Mouse (Mus musculus) telencephalon, adult 2 months (tissue): ENCODE measurements around the gene Ubxn6.

Source experiments
- DNase-seq: peaks from one replicate; pipeline ENCODE4 v3.0.0-alpha.2; 2011; ENCODE audit warnings: low read depth, low spot score

The Ubxn6 gene

DNA sequence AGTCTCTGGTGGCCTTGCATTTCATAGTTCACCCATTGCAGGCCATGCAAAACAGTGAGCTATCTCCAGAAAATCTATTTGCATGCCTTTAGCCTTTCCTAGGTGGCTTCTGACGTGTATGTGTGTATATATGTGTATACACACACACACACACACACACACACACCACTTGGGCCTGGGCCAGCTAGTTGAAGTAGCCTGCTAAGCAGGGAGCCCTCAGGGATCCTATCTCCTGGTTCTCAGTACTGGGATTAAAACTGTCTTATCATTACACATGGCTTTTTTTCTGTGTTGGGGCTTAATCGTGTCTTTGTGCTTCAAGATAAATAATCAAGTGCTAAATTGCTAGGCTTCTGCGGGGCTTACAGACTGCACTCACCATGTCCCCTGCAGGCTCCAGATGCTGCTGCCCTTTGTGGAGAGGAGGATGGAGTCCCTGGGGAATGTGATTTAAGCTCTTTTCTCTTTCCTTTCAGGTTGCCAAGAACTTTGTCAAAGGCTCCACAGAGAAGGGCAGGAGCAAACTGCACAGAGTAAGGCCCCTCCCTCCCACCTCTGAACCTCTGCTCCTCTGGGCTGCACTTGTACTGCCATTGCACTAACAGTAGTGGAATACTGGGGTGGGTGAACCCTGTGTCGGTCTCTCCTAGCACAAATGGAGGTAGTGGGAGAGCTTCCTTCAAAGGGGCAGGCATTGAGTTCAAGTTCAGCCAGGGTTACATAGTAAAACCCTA is 18.7 kb downstream of the Ubxn6 start:
- DNase-seq: no peak

DNA sequence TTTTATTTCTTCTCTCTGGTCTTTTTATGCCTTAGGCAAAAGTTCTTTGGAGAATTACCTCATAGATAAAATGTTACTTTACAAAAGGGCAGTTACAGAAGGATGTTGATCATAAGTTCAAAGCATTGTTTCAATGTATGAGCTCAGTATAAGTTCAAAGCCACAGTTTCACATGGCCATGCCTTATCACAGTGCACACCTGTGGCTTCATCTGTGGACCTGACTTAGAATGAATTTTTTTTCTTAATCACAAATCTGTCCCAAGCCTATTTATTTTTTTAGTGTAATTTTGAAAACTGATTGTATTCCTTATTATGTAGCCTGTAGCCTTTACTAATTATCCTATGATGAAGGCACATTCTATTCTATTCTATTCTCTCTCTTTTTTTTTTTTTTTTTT is 19.9 kb downstream of the Ubxn6 start:
- DNase-seq: no peak

DNA sequence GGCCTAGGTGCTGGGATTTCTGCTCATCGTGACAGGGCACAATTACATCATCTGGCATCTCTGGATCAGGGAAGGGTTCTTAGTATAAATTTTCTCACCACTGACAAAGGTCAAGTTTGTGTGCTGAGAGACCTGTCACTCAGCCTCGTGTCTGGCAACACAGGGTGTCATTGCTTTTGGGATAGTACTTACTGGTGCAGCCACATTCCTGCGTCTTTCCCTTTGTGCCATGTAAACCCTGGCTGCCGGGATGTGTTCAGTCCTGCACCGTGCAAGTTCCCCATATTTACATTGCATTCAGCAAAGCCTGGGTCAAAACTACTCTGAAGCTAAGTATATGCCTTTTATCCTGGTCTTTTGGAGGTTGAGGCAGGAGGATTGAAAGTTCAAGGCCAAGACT is 23.5 kb downstream of the Ubxn6 start:
- DNase-seq: no peak

DNA sequence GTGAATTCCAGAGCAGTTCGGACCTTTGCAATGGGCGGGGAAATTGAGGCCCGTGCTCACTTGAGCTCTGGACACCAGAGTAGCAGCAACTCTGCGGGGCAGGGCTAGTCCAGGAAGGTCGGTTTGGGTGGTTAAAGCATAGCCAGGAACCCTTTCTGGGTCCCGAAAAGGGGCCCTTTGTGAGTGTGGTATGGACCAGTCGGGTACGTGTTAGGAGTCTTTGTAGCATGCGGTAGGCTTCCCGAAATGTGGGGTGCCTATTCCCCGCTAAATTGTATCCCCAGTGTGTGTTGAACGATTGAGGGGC is 34.0 kb downstream of the Ubxn6 start:
- no peak for DNase-seq

DNA sequence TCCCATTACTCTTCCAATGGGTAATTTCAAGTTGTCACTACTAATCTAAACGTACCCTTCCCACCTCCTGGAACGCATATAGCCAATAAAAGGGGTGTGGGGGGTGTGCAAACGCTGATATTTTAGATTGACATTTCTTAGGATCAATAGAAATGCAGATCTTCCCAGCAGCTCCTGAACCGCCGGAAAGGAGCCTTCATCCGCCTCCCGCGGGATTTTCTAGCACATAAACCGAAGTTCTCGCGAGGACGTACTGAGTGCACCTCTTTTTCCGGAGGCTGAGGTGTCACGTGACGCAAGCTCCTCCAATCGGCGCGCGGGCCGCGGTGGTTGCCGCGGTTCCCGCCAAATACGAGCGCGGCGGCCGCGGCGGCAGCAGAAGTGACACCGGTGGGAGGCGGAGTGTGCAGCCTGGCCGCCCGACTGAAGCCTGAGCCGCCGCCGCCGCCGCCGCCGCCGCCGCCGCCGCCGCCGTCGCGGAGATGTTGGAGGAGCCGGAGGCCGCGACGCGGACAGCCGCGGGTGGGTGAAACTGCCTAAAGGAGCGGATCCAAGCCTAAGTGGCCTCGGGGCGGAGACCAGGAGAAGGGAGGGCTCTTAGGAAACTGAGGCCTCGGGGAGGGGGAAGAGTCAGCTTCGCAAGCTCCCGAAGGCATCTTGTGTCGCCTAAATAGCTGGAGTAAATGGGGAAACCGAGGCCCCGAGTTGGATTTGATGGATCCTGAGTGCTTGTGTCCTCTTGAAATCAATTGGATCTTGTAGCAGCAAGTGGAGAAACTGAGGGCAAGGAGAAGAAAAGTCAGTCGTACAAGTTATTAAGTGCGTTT is 34.6 kb downstream of the Ubxn6 start, which contains the start of gene Chaf1a:
Chaf1a (plus strand) TSS at position 410 of the 827 bp plus-strand sequence.
- peak; percentile 97 for DNase-seq

DNA sequence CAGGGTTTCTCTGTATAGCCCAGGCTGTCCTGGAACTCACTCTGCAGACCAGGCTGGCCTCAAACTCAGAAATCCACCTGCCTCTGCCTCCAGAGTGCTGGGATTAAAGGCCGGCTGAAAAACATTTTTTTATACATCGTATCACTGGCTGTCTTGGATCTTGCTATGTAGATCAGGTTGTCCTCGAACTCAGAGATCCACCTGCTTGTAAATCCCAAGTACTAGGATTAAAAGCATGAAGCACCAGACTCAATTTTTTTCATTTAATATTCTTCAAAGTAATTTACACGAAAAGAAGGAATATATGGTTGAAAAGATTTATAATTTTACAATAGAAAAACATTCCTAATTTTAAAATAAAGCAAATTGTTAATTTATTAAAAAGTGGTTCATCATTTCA is 35.5 kb downstream of the Ubxn6 start:
- no peak for DNase-seq

DNA sequence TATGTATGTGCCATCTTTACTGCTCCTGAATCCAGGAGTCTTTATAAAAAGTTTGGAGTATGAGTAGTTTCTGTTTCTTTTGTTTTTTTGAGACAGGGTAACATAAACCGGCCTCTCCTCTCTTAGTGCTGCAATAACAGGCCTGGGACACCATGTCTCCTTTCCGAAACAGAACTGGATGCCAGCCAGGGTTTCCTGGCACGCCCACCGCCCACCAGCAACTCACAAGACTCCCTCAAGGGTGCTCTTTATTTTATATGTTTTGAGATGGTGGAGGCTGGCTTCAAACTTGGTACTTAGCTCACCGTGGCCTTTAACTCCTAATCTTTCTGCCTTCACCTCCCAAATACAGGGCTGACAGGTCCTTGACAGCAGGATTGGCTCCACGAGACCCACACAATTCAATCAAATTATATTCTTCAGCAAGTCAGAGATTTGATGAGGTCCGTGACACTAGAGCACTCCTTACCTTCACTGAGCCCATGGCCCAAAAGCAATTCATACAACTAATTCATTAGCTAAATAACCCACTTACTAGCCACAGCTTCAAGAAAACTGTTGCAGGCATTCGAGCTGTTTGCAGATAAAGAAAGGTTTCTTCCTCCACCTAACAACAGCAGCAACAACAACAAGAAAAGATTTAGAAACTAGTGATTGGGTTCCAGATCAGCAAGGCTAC is 36.1 kb downstream of the Ubxn6 start:
- no peak for DNase-seq

DNA sequence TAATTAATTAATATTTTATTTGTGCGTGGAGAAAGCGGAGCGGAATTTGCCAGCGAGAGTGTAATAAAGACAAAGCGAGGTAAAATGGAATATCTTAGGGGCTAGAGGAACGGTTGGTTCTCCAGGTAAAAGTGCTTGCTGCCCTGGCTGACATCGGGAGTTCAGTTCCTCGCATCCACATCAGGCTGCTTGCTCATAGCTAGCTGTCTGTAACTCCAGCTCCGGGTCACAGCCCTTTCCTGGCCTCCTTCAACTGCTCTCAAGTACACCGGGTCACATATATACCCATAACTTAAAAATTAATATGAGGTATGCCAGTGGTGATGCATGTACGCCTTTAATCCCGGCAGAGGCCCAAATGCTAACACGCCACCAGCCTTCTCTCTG is 37.9 kb downstream of the Ubxn6 start:
- DNase-seq: no peak

DNA sequence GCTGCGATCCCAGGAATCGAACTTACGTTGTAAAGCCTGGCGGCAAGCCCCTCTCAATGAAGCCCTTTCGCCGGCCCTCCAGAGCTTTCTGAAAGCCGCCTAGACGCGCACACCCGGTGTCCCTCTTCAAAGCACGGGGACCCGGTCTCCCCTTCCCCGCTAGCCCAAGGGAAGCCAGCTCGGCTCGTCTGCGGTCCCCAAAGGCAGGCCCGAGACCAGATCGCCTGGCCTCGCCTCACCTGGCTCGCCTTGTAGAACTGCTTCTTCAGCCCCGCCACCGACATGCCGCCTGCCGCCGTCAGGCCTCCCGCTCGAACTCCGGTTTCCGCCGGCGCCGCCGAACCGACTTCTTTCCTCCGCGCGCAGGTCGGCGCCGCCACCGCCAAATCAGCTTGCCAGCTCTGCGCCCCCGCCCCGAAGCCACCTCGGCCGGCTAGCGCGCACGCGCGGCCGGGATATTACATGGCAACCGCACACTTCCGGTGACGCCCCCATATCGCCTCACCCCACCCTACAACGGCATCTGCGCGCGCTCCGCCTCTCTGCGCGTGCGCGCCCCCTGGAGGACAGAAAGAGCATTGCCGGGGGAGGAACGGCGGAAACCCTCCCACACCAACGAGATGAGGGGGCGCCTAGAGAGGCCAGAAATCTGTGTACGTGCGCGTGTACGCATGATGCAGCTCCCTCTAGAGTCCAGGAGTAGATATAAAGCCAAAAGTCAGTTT is 38.5 kb downstream of the Ubxn6 start, which contains the start of gene Sh3gl1:
Sh3gl1 (minus strand) TSS at position 460 of the 725 bp plus-strand sequence.
- peak; percentile 96 for DNase-seq

DNA sequence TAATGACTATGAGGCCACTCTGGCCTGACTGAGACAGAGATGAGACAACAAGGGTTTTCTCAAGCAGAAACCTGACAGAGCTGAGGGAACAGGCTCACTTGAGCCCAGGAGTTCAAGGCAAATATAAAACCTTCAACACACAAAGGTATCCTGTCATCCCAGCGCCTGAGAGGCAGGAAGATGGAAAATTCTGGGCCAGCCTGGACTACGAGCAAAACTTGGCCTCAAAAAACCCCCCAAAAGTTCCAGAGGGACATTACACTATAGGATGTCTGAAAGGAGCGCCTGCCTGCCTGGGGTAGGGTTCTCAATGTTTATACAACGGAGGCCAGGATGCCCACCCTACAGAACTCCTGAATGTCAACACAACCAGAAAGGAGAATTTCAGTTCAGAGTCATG is 39.6 kb downstream of the Ubxn6 start:
- DNase-seq: no peak

DNA sequence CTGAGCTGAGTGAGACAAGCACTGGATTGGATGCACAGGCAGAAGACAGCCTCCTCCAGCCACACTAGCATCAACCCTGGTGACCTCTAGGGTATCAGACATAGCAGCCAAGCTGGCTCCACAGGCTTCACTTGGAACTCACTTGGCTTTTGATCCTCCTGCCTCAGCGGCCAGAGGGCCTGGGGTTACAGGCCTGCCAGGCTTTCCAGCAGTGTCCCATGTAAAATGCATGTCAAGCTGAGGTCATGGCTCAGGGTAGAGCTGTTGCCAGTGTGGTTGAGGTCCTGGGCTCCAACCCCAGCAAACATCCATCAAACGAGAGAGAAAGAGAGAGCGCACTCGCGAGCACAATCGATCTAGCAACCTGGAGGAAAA is 40.1 kb downstream of the Ubxn6 start:
- DNase-seq: no peak

DNA sequence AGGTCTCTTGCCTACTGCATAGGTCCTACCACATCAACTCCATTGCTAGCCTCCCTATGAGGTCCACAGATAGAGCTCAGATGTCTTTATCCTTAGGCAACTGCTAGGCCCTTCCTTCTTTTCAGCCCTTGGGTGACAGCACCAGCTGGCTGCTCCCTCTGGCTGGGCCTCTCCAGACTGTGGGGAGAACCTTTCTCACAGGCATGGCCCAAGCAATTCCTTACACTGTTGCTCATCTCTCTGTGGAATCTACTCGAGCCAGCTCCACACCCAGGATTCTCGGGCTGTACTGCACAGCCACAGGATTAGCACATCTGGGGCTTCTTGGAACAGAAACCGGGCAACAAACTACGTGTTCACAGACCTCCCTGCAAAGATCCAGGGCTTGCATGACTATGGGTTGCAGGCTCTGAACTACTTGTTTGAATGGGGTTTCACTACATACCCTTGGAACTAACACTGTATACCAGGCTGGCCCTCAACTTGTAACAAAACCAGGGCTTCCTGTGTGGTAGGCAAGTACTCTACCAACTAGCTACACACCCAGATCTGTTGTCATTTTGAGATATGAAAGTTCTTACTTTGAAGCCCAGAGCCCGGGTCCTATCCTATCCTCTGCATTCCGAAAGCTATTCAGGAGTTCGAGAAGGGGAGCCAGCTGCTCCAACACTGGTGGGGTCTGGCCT is 40.6 kb downstream of the Ubxn6 start:
- DNase-seq: no peak

DNA sequence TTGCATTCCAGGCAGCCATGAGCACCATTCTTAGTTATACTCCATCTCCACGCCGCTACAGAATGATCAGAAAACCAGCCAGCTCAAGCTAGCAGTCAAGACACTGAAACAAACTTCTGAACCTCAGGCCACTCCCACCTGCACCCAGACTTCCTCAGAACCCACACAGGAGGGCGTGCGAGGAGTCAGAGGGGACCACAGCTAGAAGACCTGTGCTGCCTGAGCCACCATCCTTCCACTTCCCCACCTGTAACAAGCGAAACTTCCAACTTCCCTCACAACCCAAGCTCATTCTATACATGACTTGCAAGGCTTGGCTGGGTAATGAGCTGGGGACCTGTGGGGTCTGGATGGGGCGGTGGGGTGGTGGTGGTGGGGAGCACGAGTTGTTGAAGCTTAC is 42.0 kb downstream of the Ubxn6 start:
- DNase-seq: no peak

DNA sequence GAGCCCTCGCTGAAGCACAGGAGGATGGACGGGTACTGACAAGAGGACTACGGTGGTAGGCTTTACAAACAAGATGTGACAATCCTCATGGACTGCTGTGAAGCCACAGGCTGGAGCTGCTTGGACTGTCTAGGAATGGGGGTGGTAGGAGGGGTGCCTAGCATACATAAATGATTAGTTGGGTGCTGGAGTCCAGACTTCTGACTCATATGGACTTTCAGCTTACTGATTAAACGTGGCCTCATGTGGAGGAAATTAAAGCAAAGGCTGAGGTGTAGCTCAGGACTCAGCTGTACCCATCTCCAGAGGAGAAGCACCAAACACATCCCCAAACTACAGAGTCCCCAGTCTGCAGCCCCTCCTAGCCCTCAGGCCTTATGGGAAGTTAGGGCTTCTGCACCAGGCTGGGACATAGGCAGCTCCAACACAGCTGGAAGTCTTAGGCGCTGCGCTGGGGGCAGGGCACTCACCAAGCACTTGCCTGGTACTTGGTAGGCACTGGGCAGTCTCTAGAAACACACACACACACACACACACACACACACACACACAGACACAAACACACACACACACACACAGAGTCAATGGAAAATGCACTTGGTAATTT is 42.6 kb downstream of the Ubxn6 start:
- DNase-seq: no peak

DNA sequence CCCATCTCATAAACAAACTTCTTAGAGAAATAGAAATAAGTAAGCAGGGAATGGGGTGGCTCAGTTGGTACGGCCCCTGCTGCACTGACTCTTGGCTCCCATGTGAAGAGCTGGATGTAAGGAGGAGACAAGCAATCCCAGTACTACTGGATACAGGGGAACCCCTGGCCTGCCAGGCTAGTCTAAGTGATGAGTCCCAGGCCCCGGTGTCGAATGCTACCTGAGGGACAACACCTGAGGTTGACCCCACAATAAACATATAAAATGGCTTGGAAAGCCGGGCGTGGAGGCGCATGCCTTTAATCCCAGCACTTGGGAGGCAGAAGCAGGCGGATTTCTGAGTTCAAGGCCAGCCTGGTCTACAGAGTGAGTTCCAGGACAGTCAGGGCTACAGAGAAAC is 43.4 kb downstream of the Ubxn6 start:
- DNase-seq: no peak

DNA sequence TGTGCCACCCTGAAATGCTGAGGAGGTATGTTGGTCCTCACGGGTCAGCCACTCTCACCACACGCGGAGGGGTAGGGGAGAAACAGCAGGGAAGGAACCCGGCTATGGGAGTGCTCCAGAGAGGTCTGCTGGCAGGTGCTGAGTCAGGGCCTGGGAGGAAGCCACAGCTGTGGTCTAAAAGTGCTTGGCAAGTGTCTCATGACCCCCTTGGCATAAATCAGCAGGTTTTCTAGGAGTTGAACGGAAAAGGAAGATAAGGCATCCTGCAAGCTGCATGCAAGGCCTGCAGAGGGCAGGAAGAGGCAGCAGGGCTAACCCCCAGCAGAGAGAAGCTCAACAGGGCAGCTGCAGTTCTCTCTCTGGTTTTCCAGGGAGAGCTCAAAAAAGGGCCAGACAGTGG is 43.9 kb downstream of the Ubxn6 start:
- no peak for DNase-seq

DNA sequence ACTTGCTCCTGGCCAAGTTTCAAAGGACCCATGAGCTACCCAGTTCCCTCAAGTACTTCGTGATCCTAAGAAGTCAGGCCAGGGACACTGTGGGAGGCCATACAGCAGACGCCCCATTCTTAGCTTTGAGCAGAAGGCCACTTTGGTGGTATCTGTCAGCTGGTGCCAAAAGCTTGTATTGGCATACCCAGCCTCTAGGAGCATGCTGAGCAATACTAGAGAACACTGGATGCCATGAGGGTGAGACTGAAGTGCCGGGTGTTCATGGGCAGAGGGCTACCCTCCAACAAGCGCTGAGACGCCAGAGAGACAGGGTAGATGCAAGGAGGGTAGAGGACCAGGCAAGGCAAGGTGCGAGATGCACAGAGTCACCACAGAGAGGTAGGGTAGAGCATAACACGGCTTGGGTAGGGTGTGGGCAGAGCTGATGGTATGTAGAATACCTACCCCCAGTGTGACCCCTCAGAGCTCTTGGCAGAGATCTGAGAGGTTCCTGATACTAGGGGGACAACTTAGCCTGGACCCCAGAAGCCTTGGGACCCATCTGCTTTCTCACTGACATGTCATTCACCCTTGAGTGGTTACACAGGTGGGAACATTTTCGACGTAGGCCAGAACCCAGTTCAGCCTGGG is 44.5 kb downstream of the Ubxn6 start:
- no peak for DNase-seq

DNA sequence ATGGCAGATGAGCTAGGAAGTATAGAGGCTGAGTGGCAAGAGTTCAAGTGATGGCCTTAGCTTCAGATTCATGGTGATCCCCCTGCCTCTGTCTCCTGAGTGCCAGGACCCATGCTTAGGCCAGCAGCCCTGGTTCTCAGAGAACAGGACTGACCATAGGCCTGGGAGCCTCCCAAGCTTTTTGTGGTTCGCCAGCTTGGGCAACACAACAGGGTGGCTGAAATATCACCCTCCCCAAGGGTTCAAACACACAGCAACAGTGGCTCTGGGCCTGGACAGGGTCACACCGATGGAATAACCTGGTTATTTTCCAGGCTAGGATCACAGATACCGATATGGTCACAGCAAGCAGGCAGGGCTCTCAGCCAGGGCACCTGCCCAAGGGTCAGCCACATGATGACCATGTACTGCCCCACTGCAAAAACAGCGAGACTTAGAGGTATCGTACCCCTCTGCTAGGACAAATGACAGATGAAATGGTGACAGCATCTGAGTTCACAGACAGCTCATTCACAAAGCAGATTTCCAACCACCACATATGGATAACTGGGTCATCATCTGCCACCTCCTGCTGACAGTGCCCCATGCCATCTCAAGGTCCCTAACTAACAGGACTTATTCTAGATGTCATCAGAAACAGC is 46.9 kb downstream of the Ubxn6 start:
- DNase-seq: no peak

DNA sequence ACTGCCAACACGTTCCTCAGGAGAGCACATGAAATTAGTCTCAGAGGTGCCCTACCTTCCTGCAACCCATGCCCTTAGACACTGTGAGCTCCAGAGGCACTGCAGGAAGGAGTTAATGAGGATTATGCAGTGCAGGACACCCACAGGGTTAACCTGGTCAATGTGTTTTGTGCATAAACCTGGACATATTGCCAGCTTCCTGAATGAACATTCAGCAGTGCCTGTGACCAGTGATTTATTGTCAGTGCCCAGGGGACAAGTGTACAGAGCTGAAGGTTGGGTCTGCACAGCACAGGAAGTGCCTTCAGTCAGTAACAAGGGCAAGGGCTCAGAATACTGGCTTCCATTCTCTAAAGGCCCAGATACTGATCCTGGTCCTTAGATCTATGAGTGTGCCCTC is 47.9 kb downstream of the Ubxn6 start:
- DNase-seq: no peak

DNA sequence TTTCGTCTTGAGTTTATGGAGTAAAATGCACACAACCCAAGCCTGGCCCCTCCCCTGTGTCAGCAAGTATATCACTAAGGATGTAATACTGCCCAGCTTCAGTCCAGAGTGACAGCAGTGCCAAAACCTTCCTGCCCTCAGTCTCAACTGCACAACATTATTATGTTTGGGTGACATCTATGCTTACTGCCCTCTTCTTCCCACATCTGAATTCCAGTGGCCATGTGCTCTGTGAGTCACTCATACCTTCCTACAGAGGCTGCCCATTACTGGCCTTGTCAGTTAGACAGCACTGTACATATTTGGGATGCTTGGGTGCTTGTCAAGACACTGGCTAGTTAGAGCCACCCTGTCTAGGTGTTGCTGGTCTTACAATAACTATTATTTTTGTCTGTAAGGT is 48.5 kb downstream of the Ubxn6 start:
- no peak for DNase-seq
